Mouse (Mus musculus): ENCODE results near the gene Icam5.

GRCm38 (mm10) chr9:20993165-20993898, 38.5 kb upstream of the Icam5 start:
- TF ChIP-seq CTCF (IDR thresholded peaks at IDR 0.05; ENCODE audit: borderline replicate concordance, insufficient read depth, low read length) (no peak), POLR2A (IDR thresholded peaks at IDR 0.05; ENCODE audit: low read depth, low read length) (no peak)

All from embryonic fibroblast, embryonic 13.5 days (primary cell).